Mouse (Mus musculus): ENCODE results near the gene Diablo. TPM values are rescaled to one million over a fixed set of nuclear protein-coding genes. Genes with fewer than 3 reads are reported as not detected.

Diablo gene
- total and polyA plus RNA-seq, 3 experiments: 37.7 to 68.0 (median 58.7) TPM

- H3K9me3 ChIP-seq (replicated peaks; ENCODE audit: low read length): no peaks in the 10 kb centered on the region
- no peak overlapping the region for H3K27ac ChIP-seq (ENCODE audit: insufficient read depth, low read depth)
- no peak overlapping the region for H3K9ac ChIP-seq (ENCODE audit: insufficient read depth, low read depth)
- TF ChIP-seq JUND (conservative IDR thresholded peaks at IDR 0.05; ENCODE audit: low read depth, low read length): no peak
- TF ChIP-seq GABPA (IDR thresholded peaks at IDR 0.05; ENCODE audit: insufficient replicate concordance, low read depth, low read length): no peak
- no peak for TF ChIP-seq POLR2A (IDR thresholded peaks at IDR 0.05; ENCODE audit: low read depth, low read length)
- no peak for TF ChIP-seq BHLHE40 (IDR thresholded peaks at IDR 0.05; ENCODE audit: low read depth, low read length)
- TF ChIP-seq HCFC1 (IDR thresholded peaks at IDR 0.05; ENCODE audit: low read depth, low read length): no peak
- no peak for TF ChIP-seq MYC (IDR thresholded peaks at IDR 0.05; ENCODE audit: low read depth, low read length)
- TF ChIP-seq ZNF384 (IDR thresholded peaks at IDR 0.05; ENCODE audit: low read depth, low read length): no peak
- no peak for TF ChIP-seq SMC3 (IDR thresholded peaks at IDR 0.05; ENCODE audit: low read depth, low read length)
- TF ChIP-seq E2F4 (IDR thresholded peaks at IDR 0.05; ENCODE audit: insufficient replicate concordance, low read depth, low read length): no peak
- no peak for TF ChIP-seq UBTF (IDR thresholded peaks at IDR 0.05; ENCODE audit: low read depth, low read length)
- TF ChIP-seq CTCF (conservative IDR thresholded peaks at IDR 0.05 in 1 of 2, IDR thresholded peaks at IDR 0.05 in 1 of 2; ENCODE audit: low read depth in 2 of 2, low read length in 2 of 2): no peak
- TF ChIP-seq MXI1 (IDR thresholded peaks at IDR 0.05; ENCODE audit: low read depth, low read length): no peak
- no peak for TF ChIP-seq MAX (IDR thresholded peaks at IDR 0.05; ENCODE audit: low read length)
- TF ChIP-seq MAZ (IDR thresholded peaks at IDR 0.05; ENCODE audit: low read depth, low read length): no peak
- H3K4me3 ChIP-seq (replicated peaks in 1 of 3; ENCODE audit: low read depth in 2 of 3, low read length in 2 of 3, poor library complexity in 1 of 3): no peak overlapping the region
- no peaks in the 10 kb centered on the region for H3K79me2 ChIP-seq (replicated peaks; ENCODE audit: control insufficient read depth, extremely low read depth, insufficient read depth, poor library complexity, severe bottlenecking)
- DNase-seq (ENCODE audit: extremely low read depth): no peak
- in situ Hi-C loops (cut with MboI; ENCODE audit: low pct_ligation_motif_present, low pct_unique_long_range_greater_than_20kb, low sequenced_read_pairs) (no loop called here), dilution Hi-C loops (cut with MboI; ENCODE audit: extremely low pct_ligation_motif_present, extremely low pct_unique_long_range_greater_than_20kb, low sequenced_read_pairs) (no loop called here)
- H3K36me3 ChIP-seq (replicated peaks in 1 of 2; ENCODE audit: control insufficient read depth in 1 of 2, insufficient read depth in 1 of 2, low read length in 1 of 2): no peaks in the 10 kb centered on the region
- no peaks in the 10 kb centered on the region for H3K27me3 ChIP-seq (replicated peaks)
- no peak overlapping the region for H3K4me2 ChIP-seq (ENCODE audit: insufficient read depth, low read depth, poor library complexity, severe bottlenecking)
- peaks cover 8 to 15% of the 10 kb centered on the region in 2 experiments for H3K4me1 ChIP-seq (ENCODE audit: control insufficient read depth in 1 of 2, insufficient read depth in 2 of 2)
Measured at GRCm38 (mm10) chr5:123487659-123488395, 36.1 kb downstream of the Diablo start.

GRCm38 (mm10) chr5:123473817-123474216, 50.2 kb downstream of the Diablo start:
- Histone ChIP-seq H3K9ac (ENCODE audit: insufficient read depth, low read depth) (no peak overlapping the region), H3K27ac (ENCODE audit: insufficient read depth, low read depth) (no peak overlapping the region), H3K4me1 (ENCODE audit: control insufficient read depth in 1 of 2, insufficient read depth in 2 of 2) (peaks cover 5 to 22% of the 10 kb centered on the region in 2 experiments), H3K9me3 (replicated peaks; ENCODE audit: low read length) (no peaks in the 10 kb centered on the region), H3K27me3 (replicated peaks) (no peaks in the 10 kb centered on the region), H3K4me3 (replicated peaks in 1 of 3; ENCODE audit: low read depth in 2 of 3, low read length in 2 of 3, poor library complexity in 1 of 3) (no peak overlapping the region), H3K36me3 (replicated peaks in 1 of 2; ENCODE audit: control insufficient read depth in 1 of 2, insufficient read depth in 1 of 2, low read length in 1 of 2) (no peaks in the 10 kb centered on the region), H3K4me2 (ENCODE audit: insufficient read depth, low read depth, poor library complexity, severe bottlenecking) (no peak overlapping the region), H3K79me2 (replicated peaks; ENCODE audit: control insufficient read depth, extremely low read depth, insufficient read depth, poor library complexity, severe bottlenecking) (no peaks in the 10 kb centered on the region)
- TF ChIP-seq JUN (IDR thresholded peaks at IDR 0.05; ENCODE audit: insufficient read depth, low read depth, low read length) (no peak), TCF12 (IDR thresholded peaks at IDR 0.05; ENCODE audit: low read depth, low read length) (no peak), BHLHE40 (IDR thresholded peaks at IDR 0.05; ENCODE audit: low read depth, low read length) (no peak), SIN3A (IDR thresholded peaks at IDR 0.05; ENCODE audit: low read length) (no peak), RCOR1 (conservative IDR thresholded peaks at IDR 0.05; ENCODE audit: low read depth, low read length) (no peak), TBP (conservative IDR thresholded peaks at IDR 0.05; ENCODE audit: low read depth, low read length) (no peak), MXI1 (IDR thresholded peaks at IDR 0.05; ENCODE audit: low read depth, low read length) (no peak), JUND (conservative IDR thresholded peaks at IDR 0.05; ENCODE audit: low read depth, low read length) (no peak), E2F4 (IDR thresholded peaks at IDR 0.05; ENCODE audit: insufficient replicate concordance, low read depth, low read length) (no peak), CHD2 (IDR thresholded peaks at IDR 0.05; ENCODE audit: low read length) (no peak)
- in situ Hi-C loops (cut with MboI; ENCODE audit: low pct_ligation_motif_present, low pct_unique_long_range_greater_than_20kb, low sequenced_read_pairs) (no loop called here), dilution Hi-C loops (cut with MboI; ENCODE audit: extremely low pct_ligation_motif_present, extremely low pct_unique_long_range_greater_than_20kb, low sequenced_read_pairs) (no loop called here)
- no peak for DNase-seq (ENCODE audit: extremely low read depth)
